Mouse (Mus musculus) limb, embryonic 11.5 days (tissue): ENCODE data around the gene Mfsd8. TPM values are rescaled to one million over a fixed set of nuclear protein-coding genes. Genes with fewer than 3 reads are reported as not detected.

Experiments used
- polyA plus RNA-seq: library from polyadenylated mRNA; unstranded; fragments of >200 nt; fragmentation: Nextera tagmentation; extraction: Ambion mirVana; gene quantifications from 2 replicates; pipeline ENCODE4 v1.2.1, GENCODE M21; 2014

The Mfsd8 gene
- polyA plus RNA-seq, 1 experiment from 2014 or later = 4.8 TPM

Other genes starting within 250 kb of the Mfsd8 start
- 0.16 TPM in 1 of 2 replicates, not detected in the other for gene Slc25a31, start 138.0 kb downstream of the Mfsd8 start, polyA plus RNA-seq
- 2.8 and 3.8 TPM in 2 replicates for gene Hspa4l, start 102.4 kb downstream of the Mfsd8 start, polyA plus RNA-seq
- gene Plk4, start 46.9 kb downstream of the Mfsd8 start, polyA plus RNA-seq = 82.3 and 84.7 TPM in 2 replicates
- gene Abhd18, start 84 bp upstream of the Mfsd8 start, polyA plus RNA-seq = 5.7 and 7.1 TPM in 2 replicates
- 0.09 and 0.16 TPM in 2 replicates for gene 1700034I23Rik, start 55.7 kb upstream of the Mfsd8 start, polyA plus RNA-seq
- 0.54 and 0.99 TPM in 2 replicates for gene Larp1b, start 102.9 kb upstream of the Mfsd8 start, polyA plus RNA-seq
- gene Pgrmc2, start 236.2 kb upstream of the Mfsd8 start, polyA plus RNA-seq = 28.9 and 31.9 TPM in 2 replicates